ENCODE assay signal across 8 mouse cellular contexts in genomic region chr7:30095551-30096125, GRCm38 (mm10). TPM values are rescaled to one million over a fixed set of nuclear protein-coding genes. Genes with fewer than 3 reads are reported as not detected.
DNase-seq lines count a peak whose midpoint lies in the region; ATAC-seq lines count a peak whose summit lies in the region.

No protein-coding gene starts in this region.

- ATAC-seq in kidney, embryonic 16.5 days (ENCODE audit: low FRiP score, low TSS enrichment) = no peak
- ATAC-seq in hindbrain, embryonic 14.5 days (ENCODE audit: low FRiP score) = no peak
- no peak for ATAC-seq in midbrain, embryonic 16.5 days
- ATAC-seq in megakaryocyte progenitor cell, adult 5-6 weeks (replicated peaks; ENCODE audit: poor library complexity) = no peak

- peak overlapping the region; percentile 83 for H3K4me2 ChIP-seq in kidney, embryonic 16.5 days (replicated peaks; ENCODE audit: low read depth, low read length)
- H3K4me2 ChIP-seq in hindbrain, embryonic 14.5 days (replicated peaks) = peak overlapping the region; percentile 88
- peak overlapping the region; percentile 74 for H3K4me2 ChIP-seq in midbrain, embryonic 16.5 days (ENCODE audit: low read length)

- H3K9me3 ChIP-seq in kidney, embryonic 16.5 days (ENCODE audit: low read length) = no peaks in the 10 kb centered on the region; the same call in 1 of the 2 replicates
- no peaks in the 10 kb centered on the region for H3K9me3 ChIP-seq in hindbrain, embryonic 14.5 days (ENCODE audit: control insufficient read depth, low read length)
- H3K9me3 ChIP-seq in midbrain, embryonic 16.5 days (replicated peaks; ENCODE audit: control insufficient read depth, low read length, poor library complexity, severe bottlenecking) = no peaks in the 10 kb centered on the region

- DNase-seq in kidney, postnatal 14 days = no peak
- peak; percentile 31 for DNase-seq in hindbrain, embryonic 14.5 days (ENCODE audit: low spot score)
- no peak for DNase-seq in frontal cortex, postnatal 36 days (ENCODE audit: low spot score in 2 of 2)
- no peak for DNase-seq in cerebellum, postnatal 4 days (ENCODE audit: low spot score in 2 of 2)

- H3K36me3 ChIP-seq in kidney, embryonic 16.5 days (ENCODE audit: insufficient read depth, low read length) = peaks cover 32% of the 10 kb centered on the region
- H3K36me3 ChIP-seq in hindbrain, embryonic 14.5 days (replicated peaks; ENCODE audit: control insufficient read depth, insufficient read depth) = peaks cover 14% of the 10 kb centered on the region
- H3K36me3 ChIP-seq in midbrain, embryonic 16.5 days (ENCODE audit: control insufficient read depth, insufficient read depth, low read length) = peaks cover 13% of the 10 kb centered on the region

- H3K9ac ChIP-seq in kidney, embryonic 16.5 days (replicated peaks; ENCODE audit: low read length) = peak overlapping the region; percentile 81
- peak overlapping the region; percentile 82 for H3K9ac ChIP-seq in hindbrain, embryonic 14.5 days
- peak overlapping the region; percentile 64 for H3K9ac ChIP-seq in midbrain, embryonic 16.5 days (ENCODE audit: low read depth, low read length)

- no peak overlapping the region for H3K27ac ChIP-seq in kidney, embryonic 16.5 days (ENCODE audit: low read length)
- H3K27ac ChIP-seq in brown adipose tissue, adult 24 weeks (replicated peaks; ENCODE audit: low read depth, low read length) = 0 out of 2 replicates have a peak overlapping the region, but pooled peaks have one; percentile 12
- peak overlapping the region; percentile 98 for H3K27ac ChIP-seq in hindbrain, embryonic 14.5 days
- H3K27ac ChIP-seq in midbrain, embryonic 16.5 days (ENCODE audit: low read length) = peak overlapping the region; percentile 18; the same call in 1 of the 2 replicates

- WGBS in kidney, embryonic 16.5 days = 4% methylated on average over 5 of the region's 5 CpGs
- WGBS in hindbrain, embryonic 14.5 days = 4% methylated on average over 5 of the region's 5 CpGs
- WGBS in midbrain, embryonic 16.5 days = 3% methylated on average over 5 of the region's 5 CpGs

- peak overlapping the region; percentile 61 for H3K4me3 ChIP-seq in kidney, embryonic 16.5 days (ENCODE audit: low read length)
- peak overlapping the region; percentile 71 for H3K4me3 ChIP-seq in brown adipose tissue, adult 24 weeks (ENCODE audit: insufficient read depth, low read depth, low read length)
- H3K4me3 ChIP-seq in hindbrain, embryonic 14.5 days (replicated peaks; ENCODE audit: low read length) = peak overlapping the region; percentile 63
- H3K4me3 ChIP-seq in midbrain, embryonic 16.5 days (ENCODE audit: low read depth, low read length) = peak overlapping the region; percentile 78

- H3K4me1 ChIP-seq in kidney, embryonic 16.5 days (ENCODE audit: insufficient read depth, low read length) = peaks cover 13% of the 10 kb centered on the region
- peaks cover 2% of the 10 kb centered on the region; the same call in 1 of the 2 replicates for H3K4me1 ChIP-seq in brown adipose tissue, adult 24 weeks (ENCODE audit: control insufficient read depth, insufficient read depth, insufficient read length, low read length)
- peaks cover 23% of the 10 kb centered on the region for H3K4me1 ChIP-seq in hindbrain, embryonic 14.5 days (replicated peaks; ENCODE audit: control insufficient read depth, insufficient read depth, low read length)
- H3K4me1 ChIP-seq in midbrain, embryonic 16.5 days (ENCODE audit: control insufficient read depth, insufficient read depth, low read length) = peaks cover 23% of the 10 kb centered on the region

- no peaks in the 10 kb centered on the region for H3K27me3 ChIP-seq in kidney, embryonic 16.5 days (ENCODE audit: insufficient read depth, low read length)
- H3K27me3 ChIP-seq in hindbrain, embryonic 14.5 days (ENCODE audit: control insufficient read depth, insufficient read depth, low read length) = no peaks in the 10 kb centered on the region
- no peaks in the 10 kb centered on the region for H3K27me3 ChIP-seq in midbrain, embryonic 16.5 days (ENCODE audit: control insufficient read depth, insufficient read depth, low read depth, low read length)

RNA-seq across cellular contexts. Expression of gene Zfp260, which starts 1.1 kb away (rescaled TPM):
- 112 and 116 TPM in 2 replicates for polyA plus RNA-seq in kidney, embryonic 16.5 days (2015; fragmentation: Nextera tagmentation; extraction: Ambion mirVana)
- polyA plus RNA-seq in brown adipose tissue, adult 24 weeks (2012; ENCODE audit: insufficient read depth, insufficient read length, missing spikeins) = 32.4 and 34.3 TPM in 2 replicates
- 88.6 and 97.8 TPM in 2 replicates for polyA plus RNA-seq in hindbrain, embryonic 14.5 days (2014; fragmentation: Nextera tagmentation; extraction: Ambion mirVana)
- polyA plus RNA-seq in midbrain, embryonic 16.5 days (2015; fragmentation: Nextera tagmentation; extraction: Ambion mirVana) = 79.5 and 87.9 TPM in 2 replicates
- 33.1 and 34.6 TPM in 2 replicates for total RNA-seq in megakaryocyte progenitor cell, adult 5-6 weeks (2015)
- 26.4 and 35.4 TPM in 2 replicates for total RNA-seq in megakaryocyte progenitor cell, adult 5-6 weeks (2017)

RNA-seq across cellular contexts. Expression of gene Zfp566, which starts 5.3 kb away (rescaled TPM):
- 12.5 and 13.6 TPM in 2 replicates for polyA plus RNA-seq in kidney, embryonic 16.5 days (2015; fragmentation: Nextera tagmentation; extraction: Ambion mirVana)
- polyA plus RNA-seq in brown adipose tissue, adult 24 weeks (2012; ENCODE audit: insufficient read depth, insufficient read length, missing spikeins) = 2.4 and 2.5 TPM in 2 replicates
- 14.3 and 15.0 TPM in 2 replicates for polyA plus RNA-seq in hindbrain, embryonic 14.5 days (2014; fragmentation: Nextera tagmentation; extraction: Ambion mirVana)
- 18.1 and 18.7 TPM in 2 replicates for polyA plus RNA-seq in midbrain, embryonic 16.5 days (2015; fragmentation: Nextera tagmentation; extraction: Ambion mirVana)
- total RNA-seq in megakaryocyte progenitor cell, adult 5-6 weeks (2015) = 9.2 and 11.8 TPM in 2 replicates
- 4.2 and 5.5 TPM in 2 replicates for total RNA-seq in megakaryocyte progenitor cell, adult 5-6 weeks (2017)

RNA-seq across cellular contexts. Expression of gene Gm26920, which starts 5.4 kb away (rescaled TPM):
- 1.6 and 2.1 TPM in 2 replicates for polyA plus RNA-seq in kidney, embryonic 16.5 days (2015; fragmentation: Nextera tagmentation; extraction: Ambion mirVana)
- not detected in 2 replicates for polyA plus RNA-seq in brown adipose tissue, adult 24 weeks (2012; ENCODE audit: insufficient read depth, insufficient read length, missing spikeins)
- 0.96 and 2.2 TPM in 2 replicates for polyA plus RNA-seq in hindbrain, embryonic 14.5 days (2014; fragmentation: Nextera tagmentation; extraction: Ambion mirVana)
- 2.0 and 3.2 TPM in 2 replicates for polyA plus RNA-seq in midbrain, embryonic 16.5 days (2015; fragmentation: Nextera tagmentation; extraction: Ambion mirVana)
- not detected in 2 replicates for total RNA-seq in megakaryocyte progenitor cell, adult 5-6 weeks (2015)
- not detected in 2 replicates for total RNA-seq in megakaryocyte progenitor cell, adult 5-6 weeks (2017)

RNA-seq across cellular contexts. Expression of gene Zfp82, which starts 22.9 kb away (rescaled TPM):
- polyA plus RNA-seq in kidney, embryonic 16.5 days (2015; fragmentation: Nextera tagmentation; extraction: Ambion mirVana) = 5.8 and 6.6 TPM in 2 replicates
- 1.8 and 2.1 TPM in 2 replicates for polyA plus RNA-seq in brown adipose tissue, adult 24 weeks (2012; ENCODE audit: insufficient read depth, insufficient read length, missing spikeins)
- polyA plus RNA-seq in hindbrain, embryonic 14.5 days (2014; fragmentation: Nextera tagmentation; extraction: Ambion mirVana) = 10.3 and 12.2 TPM in 2 replicates
- polyA plus RNA-seq in midbrain, embryonic 16.5 days (2015; fragmentation: Nextera tagmentation; extraction: Ambion mirVana) = 10.2 and 13.4 TPM in 2 replicates
- 4.4 and 4.9 TPM in 2 replicates for total RNA-seq in megakaryocyte progenitor cell, adult 5-6 weeks (2015)
- total RNA-seq in megakaryocyte progenitor cell, adult 5-6 weeks (2017) = 3.4 and 4.9 TPM in 2 replicates

RNA-seq across cellular contexts. Expression of gene Zfp382, which starts 26.1 kb away (rescaled TPM):
- 11.7 and 12.0 TPM in 2 replicates for polyA plus RNA-seq in kidney, embryonic 16.5 days (2015; fragmentation: Nextera tagmentation; extraction: Ambion mirVana)
- polyA plus RNA-seq in brown adipose tissue, adult 24 weeks (2012; ENCODE audit: insufficient read depth, insufficient read length, missing spikeins) = 1.1 TPM in 1 of 2 replicates, not detected in the other
- polyA plus RNA-seq in hindbrain, embryonic 14.5 days (2014; fragmentation: Nextera tagmentation; extraction: Ambion mirVana) = 14.6 and 15.5 TPM in 2 replicates
- polyA plus RNA-seq in midbrain, embryonic 16.5 days (2015; fragmentation: Nextera tagmentation; extraction: Ambion mirVana) = 24.5 and 26.6 TPM in 2 replicates
- total RNA-seq in megakaryocyte progenitor cell, adult 5-6 weeks (2015) = 2.7 and 4.2 TPM in 2 replicates
- 7.1 and 8.2 TPM in 2 replicates for total RNA-seq in megakaryocyte progenitor cell, adult 5-6 weeks (2017)
